Comparison of ENCODE assay signal across 21 mouse cellular contexts in the genomic region with DNA sequence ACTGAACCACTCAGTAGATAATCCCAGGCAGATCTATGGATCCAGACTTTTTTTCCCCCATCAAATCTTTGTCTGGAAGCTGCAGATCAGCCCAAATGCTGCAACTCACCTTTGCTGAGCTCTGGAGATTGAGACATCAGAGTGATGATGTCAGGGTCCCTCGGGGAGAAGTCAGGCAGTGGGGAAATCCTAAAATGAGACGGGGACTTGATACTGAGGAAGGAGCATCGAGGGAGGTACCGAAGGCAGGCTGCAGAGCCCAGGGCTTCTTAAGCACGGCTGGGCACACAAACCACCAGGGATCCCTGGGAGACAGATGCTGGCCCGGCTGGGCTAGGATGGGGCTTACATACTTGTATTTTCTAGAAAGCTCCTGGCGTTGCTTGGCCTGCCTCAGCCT.
"Had no signal": no experiment of that assay in that cellular context is flagged by ENCODE, and none has a peak within 500 bp of the region (broad histone marks: within the 10 kb centered on the region; RNA-seq: fewer than 3 reads in every experiment).

No protein-coding gene starts in this region.

- H3K9ac ChIP-seq: lung, embryonic 15.5 days; midbrain, embryonic 12.5 days; neural tube, embryonic 13.5 days; neural tube, embryonic 15.5 days had no signal

- H3K27ac ChIP-seq: lung, embryonic 15.5 days; macrophage; midbrain, embryonic 10.5 days; midbrain, embryonic 12.5 days; neural tube, embryonic 13.5 days; neural tube, embryonic 15.5 days had no signal

- H3K4me2 ChIP-seq: lung, embryonic 15.5 days; midbrain, embryonic 12.5 days; neural tube, embryonic 13.5 days; neural tube, embryonic 15.5 days had no signal

- H3K4me3 ChIP-seq: lung, embryonic 15.5 days; midbrain, embryonic 10.5 days; midbrain, embryonic 12.5 days; myocyte; neural tube, embryonic 13.5 days; neural tube, embryonic 15.5 days had no signal

- H3K4me1 ChIP-seq: lung, embryonic 15.5 days; midbrain, embryonic 10.5 days; midbrain, embryonic 12.5 days; neural tube, embryonic 13.5 days; neural tube, embryonic 15.5 days had no signal

- DNase-seq: lung, adult 2 months; lung, postnatal 14 days; lung, postnatal 36 days; midbrain, embryonic 14.5 days; retina, postnatal 1 day; right cerebral cortex, adult 18-20 months; right cerebral cortex, postnatal 25 days; right cerebral cortex, postnatal 4 days; spleen, adult 18-20 months; thymus, adult 18-20 months; thymus, postnatal 14 days; thymus, postnatal 36 days had no signal

- H3K36me3 ChIP-seq: lung, embryonic 15.5 days; midbrain, embryonic 10.5 days; midbrain, embryonic 12.5 days; neural tube, embryonic 13.5 days; neural tube, embryonic 15.5 days had no signal

- ATAC-seq: lung, postnatal 0 days; midbrain, embryonic 16.5 days had no signal

- H3K27me3 ChIP-seq: lung, embryonic 15.5 days; midbrain, embryonic 12.5 days; neural tube, embryonic 15.5 days had no signal

- H3K9me3 ChIP-seq: lung, embryonic 15.5 days; midbrain, embryonic 10.5 days; midbrain, embryonic 12.5 days; neural tube, embryonic 13.5 days; neural tube, embryonic 15.5 days had no signal
